Mouse (Mus musculus): ENCODE measurements around the gene 9530077C05Rik.
"Not testable (repeated sequence)": the region's sequence is repeated elsewhere in the genome, so short reads cannot be mapped to it uniquely, and the experiment has no call there.

Gene 9530077C05Rik

GRCm38 (mm10) chr9:22411002-22411857 lies at the start of gene 9530077C05Rik:
Gene 9530077C05Rik, plus strand, starts transcription at chr9:22411513.
- peak; percentile 97 for DNase-seq

GRCm38 (mm10) chr9:22366221-22366620 lies 45.1 kb upstream of the 9530077C05Rik start:
- no peak for DNase-seq

- DNase-seq = no peak
These were observed 44.7 kb upstream of the 9530077C05Rik start for GRCm38 (mm10) chr9:22366621-22367020.

- no peak for DNase-seq
These were observed 43.3 kb upstream of the 9530077C05Rik start for GRCm38 (mm10) chr9:22368030-22368429.

GRCm38 (mm10) chr9:22372760-22373159 lies 38.6 kb upstream of the 9530077C05Rik start:
- DNase-seq = peak; percentile 14

GRCm38 (mm10) chr9:22376086-22376485 lies 35.2 kb upstream of the 9530077C05Rik start:
- no peak for DNase-seq

GRCm38 (mm10) chr9:22385890-22386289 lies 25.4 kb upstream of the 9530077C05Rik start:
- DNase-seq = no peak

GRCm38 (mm10) chr9:22387901-22388300 lies 23.4 kb upstream of the 9530077C05Rik start:
- DNase-seq = no peak

- no peak for DNase-seq
These were observed 22.8 kb upstream of the 9530077C05Rik start for GRCm38 (mm10) chr9:22388401-22388980.

DNA sequence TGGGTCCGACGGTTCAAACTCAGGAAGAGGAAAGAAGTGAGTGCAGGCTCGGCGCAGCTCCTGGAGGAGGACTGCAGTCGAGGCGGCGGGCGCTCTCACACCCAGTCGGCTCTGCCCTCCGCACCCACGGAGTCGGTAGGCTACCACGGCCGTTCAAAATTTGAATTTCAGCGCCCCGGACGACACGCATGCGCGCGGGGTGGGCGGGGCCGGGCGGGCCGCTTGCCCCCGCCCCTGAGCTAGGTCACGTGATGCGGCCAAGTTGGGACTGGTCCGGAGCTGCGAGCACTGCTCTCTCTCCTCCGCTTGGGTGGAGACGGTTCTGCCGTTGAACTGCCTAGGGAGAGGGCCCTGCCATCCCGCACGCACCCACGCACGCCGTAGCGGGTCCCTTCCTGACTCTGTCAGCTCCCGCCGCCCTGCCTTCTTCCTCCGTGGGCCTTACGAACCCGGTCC lies 22.3 kb upstream of the 9530077C05Rik start, which contains the start of gene Anln:
Anln (minus strand) TSS at position 168 of the 456 bp plus-strand sequence.
- peak; percentile 88 for DNase-seq

DNA sequence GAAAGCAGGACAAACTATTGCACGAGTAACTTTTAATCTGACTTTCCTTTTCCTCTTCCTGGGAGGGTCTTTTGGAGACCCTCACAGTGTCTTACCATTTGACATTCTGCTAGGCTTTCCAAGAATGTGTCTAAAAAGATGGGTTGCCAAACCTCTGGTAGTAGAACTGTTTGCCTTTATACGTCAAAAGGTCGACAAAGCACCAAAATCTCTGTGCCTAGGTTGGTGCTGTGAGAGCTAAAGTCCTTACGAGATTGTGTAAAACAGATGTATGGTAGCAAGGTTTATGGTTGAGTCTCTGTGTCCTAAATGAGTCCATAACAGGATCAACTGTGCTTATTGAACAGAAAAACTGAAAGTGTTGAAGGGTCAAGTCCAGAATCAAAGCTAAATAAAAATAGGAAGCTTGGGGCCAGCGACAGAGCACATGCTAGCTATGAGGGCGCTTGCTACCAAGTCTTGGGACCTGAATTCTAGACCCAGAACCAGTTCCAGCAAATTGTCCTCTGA lies 21.5 kb upstream of the 9530077C05Rik start:
- DNase-seq = no peak

DNA sequence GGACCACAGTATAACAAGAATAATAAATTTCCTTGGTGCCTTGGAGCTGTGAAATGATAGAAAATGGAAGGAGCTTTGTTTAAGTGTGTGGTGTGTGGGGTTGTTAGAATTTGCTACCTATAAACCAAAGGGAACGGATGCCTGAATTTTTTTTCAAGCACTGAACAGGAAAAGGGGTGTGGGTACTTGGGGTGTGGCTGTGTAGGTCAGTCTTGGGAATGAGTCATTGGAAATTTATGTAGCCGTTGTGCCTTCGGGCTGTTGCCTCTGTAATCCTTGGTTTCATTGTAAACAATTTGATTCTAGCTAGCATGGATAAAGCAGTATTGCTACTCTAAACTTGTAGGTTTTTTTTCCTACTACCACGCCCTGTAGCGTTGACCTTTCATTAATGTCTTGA lies 20.9 kb upstream of the 9530077C05Rik start:
- no peak for DNase-seq

DNA sequence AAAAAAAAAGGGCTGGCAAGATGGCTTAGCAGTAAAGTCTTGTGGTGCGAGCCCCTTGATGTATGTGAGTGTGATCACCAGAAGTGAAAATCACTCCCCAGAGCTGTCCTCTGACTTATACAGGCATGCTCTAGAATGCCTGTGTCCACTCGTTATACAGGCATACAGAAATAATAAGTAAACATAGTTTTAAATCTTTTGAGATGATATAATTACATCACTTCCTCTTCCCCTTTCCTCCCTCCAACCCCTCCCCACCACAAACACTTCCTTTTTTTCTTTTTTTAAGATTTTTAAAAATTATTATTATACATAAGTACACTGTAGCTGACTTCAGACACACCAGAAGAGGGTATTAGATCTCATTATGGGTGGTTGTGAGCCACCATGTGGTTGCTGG lies 16.6 kb upstream of the 9530077C05Rik start:
- DNase-seq = no peak

DNA sequence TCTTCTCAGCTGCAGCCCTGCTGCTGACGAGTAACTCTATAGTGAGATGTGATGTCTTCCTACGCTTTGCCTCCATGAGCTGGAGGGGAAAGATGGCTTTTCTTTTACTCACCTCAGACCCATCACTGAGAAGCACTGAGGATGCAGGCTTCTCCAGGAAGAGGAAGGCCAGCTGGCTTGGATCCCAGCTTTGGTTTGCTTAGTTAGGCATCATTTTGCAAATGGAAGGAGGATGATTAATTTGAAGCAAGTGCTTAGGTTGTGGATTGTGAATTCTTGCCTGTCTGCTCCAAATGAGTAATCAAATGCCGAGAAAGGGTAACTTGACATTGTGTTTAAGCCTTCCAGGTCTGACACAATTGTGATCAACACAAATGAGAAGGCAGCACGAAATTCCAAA lies 12.3 kb upstream of the 9530077C05Rik start:
- no peak for DNase-seq

GRCm38 (mm10) chr9:22402001-22402400 lies 9.3 kb upstream of the 9530077C05Rik start:
- DNase-seq = no peak

GRCm38 (mm10) chr9:22402976-22403375 lies 8.3 kb upstream of the 9530077C05Rik start:
- DNase-seq = no peak

- DNase-seq = not testable (repeated sequence)
These were observed 7.8 kb upstream of the 9530077C05Rik start for GRCm38 (mm10) chr9:22403501-22403900.

- DNase-seq = no peak
These were observed 5.9 kb upstream of the 9530077C05Rik start for GRCm38 (mm10) chr9:22405414-22405813.

DNA sequence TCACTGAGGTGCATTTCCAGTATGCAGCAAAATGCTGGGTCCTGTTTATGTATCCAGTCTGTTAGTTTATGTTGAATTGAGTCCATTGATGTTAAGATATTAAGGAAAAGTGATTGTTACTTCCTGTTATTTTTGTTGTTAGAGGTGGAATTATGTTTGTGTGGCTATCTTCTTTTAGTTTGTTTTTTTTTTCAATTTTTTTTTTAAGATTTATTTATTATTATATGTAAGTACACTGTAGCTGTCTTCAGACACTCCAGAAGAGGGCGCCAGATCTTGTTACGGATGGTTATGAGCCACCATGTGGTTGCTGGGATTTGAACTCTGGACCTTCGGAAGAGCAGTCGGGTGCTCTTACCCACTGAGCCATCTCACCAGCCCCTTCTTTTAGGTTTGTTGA lies 3.7 kb upstream of the 9530077C05Rik start:
- DNase-seq = not testable (repeated sequence)

- peak; percentile 45 for DNase-seq
These were observed 3.0 kb upstream of the 9530077C05Rik start for GRCm38 (mm10) chr9:22408344-22408743.

DNA sequence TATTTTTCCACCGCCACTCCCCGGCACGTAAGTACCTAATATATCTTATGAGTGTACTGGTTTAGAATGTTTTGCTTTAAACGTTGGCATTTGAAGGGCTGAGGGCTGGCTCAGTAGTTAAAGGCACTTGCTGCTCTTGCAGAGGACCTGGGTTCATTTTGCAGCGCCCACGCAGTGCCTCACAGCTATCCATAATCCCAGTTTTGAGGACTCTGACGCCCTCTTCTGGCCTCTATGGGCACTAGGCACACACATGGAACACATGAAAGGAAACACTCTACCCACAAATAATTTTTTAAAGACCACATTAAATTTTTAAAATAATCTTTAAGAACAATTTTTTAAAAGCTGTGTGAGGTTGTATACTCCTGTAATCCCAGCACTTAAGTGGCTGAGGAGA lies 1.8 kb upstream of the 9530077C05Rik start:
- no peak for DNase-seq

DNA sequence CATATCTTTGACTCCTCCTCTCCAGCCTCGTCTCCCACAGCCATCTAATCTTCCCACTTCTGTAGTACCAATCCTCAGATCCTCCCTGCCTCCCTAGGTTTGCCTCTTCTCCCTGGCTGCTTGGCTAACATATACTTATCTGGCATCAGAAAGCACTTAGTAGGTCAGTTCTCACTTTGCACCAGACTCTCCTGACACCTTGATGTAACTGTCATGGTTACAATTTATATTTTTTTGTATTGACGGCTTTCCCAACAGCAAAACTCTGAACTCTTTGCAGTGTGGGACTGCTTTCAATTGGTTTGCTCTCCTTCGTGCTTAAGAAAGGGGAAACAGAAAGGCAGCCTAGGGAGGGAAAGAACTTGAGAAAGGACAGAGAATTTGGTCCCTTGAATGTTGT lies 4.9 kb downstream of the 9530077C05Rik start:
- no peak for DNase-seq

GRCm38 (mm10) chr9:22417547-22417946 lies 6.2 kb downstream of the 9530077C05Rik start:
- peak; percentile 29 for DNase-seq

- no peak for DNase-seq
These were observed 8.6 kb downstream of the 9530077C05Rik start for GRCm38 (mm10) chr9:22419877-22420276.
